Mouse (Mus musculus) heart, adult 2 months (tissue): ENCODE measurements around the gene C130060K24Rik.

Experiments
- CTCF ChIP-seq: fragments of 200-600 bp; IDR thresholded peaks from 2 replicates; pipeline ENCODE4 v1.8.1; 2022; ENCODE audit warnings: antibody characterized with exemption, mild to moderate bottlenecking, moderate library complexity
- EP300 ChIP-seq: fragments of 200-500 bp; IDR thresholded peaks from 2 replicates; pipeline ENCODE4 v1.6.1; 2011; ENCODE audit warnings: low read depth, low read length, control low read depth; ENCODE audit not compliant: insufficient read depth

- no peak for TF ChIP-seq CTCF
- TF ChIP-seq EP300: no peak
These were observed 46.2 kb downstream of the C130060K24Rik start for GRCm38 (mm10) chr6:65427065-65427464.
